Mouse (Mus musculus) limb, embryonic 10.5 days (tissue): Measurements from ENCODE around the gene Wdr37. TPM values are rescaled to one million over a fixed set of nuclear protein-coding genes. Genes with fewer than 3 reads are reported as not detected.

Experiments
- DNase-seq: peaks from one replicate; pipeline ENCODE4 v3.0.0-alpha.2; 2017; ENCODE audit warnings: low spot score
- H3K27ac ChIP-seq: fragments of 300-500 bp; sonication (generic); 2 replicates; pipeline ENCODE4 v1.5.1; 2016; ENCODE audit warnings: mild to moderate bottlenecking
- H3K27me3 ChIP-seq: fragments of 300-500 bp; sonication (generic); 2 replicates; pipeline ENCODE4 v1.6.1; 2016; ENCODE audit warnings: low read depth, mild to moderate bottlenecking; ENCODE audit not compliant: poor library complexity, severe bottlenecking
- H3K36me3 ChIP-seq: fragments of 300-500 bp; sonication (generic); 2 replicates; pipeline ENCODE4 v1.6.1; 2016; ENCODE audit warnings: mild to moderate bottlenecking, moderate library complexity
- H3K4me1 ChIP-seq: fragments of 300-500 bp; sonication (generic); 2 replicates; pipeline ENCODE4 v1.6.1; 2016
- H3K4me3 ChIP-seq: fragments of 300-500 bp; sonication (generic); 2 replicates; pipeline ENCODE4 v1.5.1; 2016; ENCODE audit warnings: mild to moderate bottlenecking, moderate library complexity
- H3K9me3 ChIP-seq: fragments of 300-500 bp; sonication (generic); replicated peaks from 2 replicates; pipeline ENCODE4 v1.6.1; 2016; ENCODE audit warnings: mild to moderate bottlenecking
- WGBS: fragments of 180-500 bp; shearing (Covaris S2); methylation state at CpG from one replicate; pipeline ENCODE4 v1.1.7; 2016; 5-methylcytosine and 5-hydroxymethylcytosine counted together
- microRNA-seq: library from miRNA; unstranded; fragments of <30 nt; microRNA quantifications from one replicate; pipeline ENCODE4, GENCODE M21; 2017
- polyA plus RNA-seq: library from polyadenylated mRNA; unstranded; fragments of >200 nt; fragmentation: Nextera tagmentation; extraction: Ambion mirVana; gene quantifications from 2 replicates; pipeline ENCODE4 v1.2.1, GENCODE M21; 2016

The Wdr37 gene
- polyA plus RNA-seq, 1 experiment from 2014 or later, result 25.3 TPM

- Histone ChIP-seq H3K9me3 (no peaks in the 10 kb centered on the region), H3K4me3 (no peak overlapping the region), H3K4me1 (peaks cover 11% of the 10 kb centered on the region), H3K27ac (no peak overlapping the region), H3K36me3 (no peaks in the 10 kb centered on the region), H3K27me3 (no peaks in the 10 kb centered on the region)
- no peak for DNase-seq
- whole genome bisulfite sequencing, result 84% methylated on average over 10 of the region's 10 CpGs
These were observed 87.9 kb downstream of the Wdr37 start for GRCm38 (mm10) chr13:8783686-8784307.

GRCm38 (mm10) chr13:8782636-8783035 is 89.1 kb downstream of the Wdr37 start:
- no peak overlapping the region for H3K4me3 ChIP-seq
- no peaks in the 10 kb centered on the region for H3K27me3 ChIP-seq
- H3K27ac ChIP-seq, result 0 out of 2 replicates have a peak overlapping the region, but pooled peaks have one; percentile 36
- H3K4me1 ChIP-seq, result peaks cover 11% of the 10 kb centered on the region
- DNase-seq, result no peak
- H3K9me3 ChIP-seq, result no peaks in the 10 kb centered on the region
- H3K36me3 ChIP-seq, result no peaks in the 10 kb centered on the region
- WGBS, result 38% methylated on average over 4 of the region's 4 CpGs

GRCm38 (mm10) chr13:8780441-8780840 is 91.3 kb downstream of the Wdr37 start:
- H3K27ac ChIP-seq, result no peak overlapping the region
- H3K36me3 ChIP-seq, result no peaks in the 10 kb centered on the region
- WGBS, result 52% methylated on average over 4 of the region's 4 CpGs
- peak; percentile 44 for DNase-seq
- no peaks in the 10 kb centered on the region for H3K27me3 ChIP-seq
- no peak overlapping the region for H3K4me3 ChIP-seq
- peaks cover 19% of the 10 kb centered on the region for H3K4me1 ChIP-seq
- no peaks in the 10 kb centered on the region for H3K9me3 ChIP-seq

GRCm38 (mm10) chr13:8770616-8771015 is 101.1 kb downstream of the Wdr37 start:
- Histone ChIP-seq H3K4me1 (peaks cover 4% of the 10 kb centered on the region; the same call in 1 of the 2 replicates), H3K36me3 (no peaks in the 10 kb centered on the region), H3K4me3 (no peak overlapping the region), H3K9me3 (no peaks in the 10 kb centered on the region), H3K27ac (no peak overlapping the region), H3K27me3 (no peaks in the 10 kb centered on the region)
- DNase-seq, result no peak
- 45% methylated on average over 4 of the region's 4 CpGs for WGBS

- H3K36me3 ChIP-seq, result no peaks in the 10 kb centered on the region
- no peak overlapping the region for H3K4me3 ChIP-seq
- 0 out of 2 replicates have a peak overlapping the region, but pooled peaks have one; percentile 19 for H3K27ac ChIP-seq
- H3K9me3 ChIP-seq, result no peaks in the 10 kb centered on the region
- peaks cover 4% of the 10 kb centered on the region; the same call in 1 of the 2 replicates for H3K4me1 ChIP-seq
- DNase-seq, result no peak
- WGBS, result 95% methylated on average over 7 of the region's 7 CpGs
- H3K27me3 ChIP-seq, result no peaks in the 10 kb centered on the region
These were observed 102.0 kb downstream of the Wdr37 start for GRCm38 (mm10) chr13:8769654-8770227.

DNA sequence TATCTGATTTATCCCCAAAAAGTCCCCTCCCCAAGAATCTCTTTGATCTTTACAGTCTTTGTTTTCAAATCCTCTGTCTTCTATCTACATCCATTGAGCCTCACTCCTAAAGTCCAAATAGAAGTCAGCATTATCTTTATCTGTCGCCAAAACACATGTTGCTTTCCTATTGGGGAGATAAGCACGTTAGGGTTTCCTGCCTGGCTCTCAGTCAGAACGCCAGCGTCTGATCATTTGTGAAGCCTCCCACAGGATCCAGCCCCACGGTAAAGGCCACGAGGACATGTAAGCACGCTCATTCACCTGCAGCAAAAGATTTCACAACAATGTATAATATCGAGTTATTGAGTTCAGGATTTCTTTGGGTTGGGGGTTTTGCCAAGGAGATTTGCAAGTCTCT is 110.8 kb downstream of the Wdr37 start:
- 66% methylated on average over 8 of the region's 8 CpGs for WGBS
- Histone ChIP-seq H3K4me1 (no peaks in the 10 kb centered on the region), H3K27ac (no peak overlapping the region), H3K4me3 (no peak overlapping the region), H3K36me3 (no peaks in the 10 kb centered on the region), H3K27me3 (no peaks in the 10 kb centered on the region), H3K9me3 (no peaks in the 10 kb centered on the region)
- DNase-seq, result no peak

Small RNAs within 50 kb of the gene (microRNA-seq; reads per million reads assigned to microRNA genes)
- gene Gm22750, result not detected

Other genes starting within 250 kb of the Wdr37 start
- 112 and 115 TPM in 2 replicates for gene Idi1, start 13.6 kb upstream of the Wdr37 start, polyA plus RNA-seq
- gene Gm9745, start 76.3 kb upstream of the Wdr37 start, polyA plus RNA-seq, result not detected in 2 replicates
- gene Idi2, start 81.0 kb upstream of the Wdr37 start, polyA plus RNA-seq, result not detected in 2 replicates
- 116 and 117 TPM in 2 replicates for gene Gtpbp4, start 124.2 kb upstream of the Wdr37 start, polyA plus RNA-seq
- gene Larp4b, start 222.0 kb upstream of the Wdr37 start, polyA plus RNA-seq, result 28.9 and 31.0 TPM in 2 replicates